Mouse (Mus musculus): ENCODE measurements around the gene Itpr1. TPM values are rescaled to one million over a fixed set of nuclear protein-coding genes. Genes with fewer than 3 reads are reported as not detected.
A peak's percentile ranks its signal among the peaks of the same experiment; 100 is the strongest.

The Itpr1 gene
- polyA plus RNA-seq, 1 experiment: 37.7 TPM

- peaks cover 6% of the 10 kb centered on the region for H3K4me1 ChIP-seq (ENCODE audit: control insufficient read depth, insufficient read depth, low read length)
- 73% methylated on average over 3 of the region's 3 CpGs for WGBS
- no peak for DNase-seq
- no peak overlapping the region for H3K4me3 ChIP-seq (replicated peaks; ENCODE audit: extremely low read depth, low read depth, low read length)
- no peak for TF ChIP-seq CTCF (IDR thresholded peaks at IDR 0.05; ENCODE audit: insufficient read depth, low read length)
- no peak for TF ChIP-seq POLR2A (IDR thresholded peaks at IDR 0.05; ENCODE audit: borderline replicate concordance, extremely low read depth, low read depth, low read length)
These were observed 259.0 kb downstream of the Itpr1 start for GRCm38 (mm10) chr6:108471878-108472277.

GRCm38 (mm10) chr6:108472748-108473147 is 259.9 kb downstream of the Itpr1 start:
- DNase-seq: no peak
- 78% methylated on average over 3 of the region's 3 CpGs for WGBS
- Histone ChIP-seq H3K4me1 (ENCODE audit: control insufficient read depth, insufficient read depth, low read length) (peaks cover 10% of the 10 kb centered on the region), H3K4me3 (replicated peaks; ENCODE audit: extremely low read depth, low read depth, low read length) (no peak overlapping the region)
- TF ChIP-seq POLR2A (IDR thresholded peaks at IDR 0.05; ENCODE audit: borderline replicate concordance, extremely low read depth, low read depth, low read length): no peak
- TF ChIP-seq CTCF (IDR thresholded peaks at IDR 0.05; ENCODE audit: insufficient read depth, low read length): no peak

GRCm38 (mm10) chr6:108476797-108477235 is 263.9 kb downstream of the Itpr1 start:
- DNase-seq: peak; percentile 45
- WGBS: 16% methylated on average over 8 of the region's 8 CpGs
- H3K4me3 ChIP-seq (replicated peaks; ENCODE audit: extremely low read depth, low read depth, low read length): no peak overlapping the region
- TF ChIP-seq POLR2A (IDR thresholded peaks at IDR 0.05; ENCODE audit: borderline replicate concordance, extremely low read depth, low read depth, low read length) (no peak), CTCF (IDR thresholded peaks at IDR 0.05; ENCODE audit: insufficient read depth, low read length) (no peak)
- H3K4me1 ChIP-seq (ENCODE audit: control insufficient read depth, insufficient read depth, low read length): peaks cover 6% of the 10 kb centered on the region; the same call in 1 of the 2 replicates

GRCm38 (mm10) chr6:108477602-108478001 is 264.7 kb downstream of the Itpr1 start:
- Histone ChIP-seq H3K4me1 (ENCODE audit: control insufficient read depth, insufficient read depth, low read length) (peaks cover 6% of the 10 kb centered on the region; the same call in 1 of the 2 replicates), H3K4me3 (replicated peaks; ENCODE audit: extremely low read depth, low read depth, low read length) (no peak overlapping the region)
- 75% methylated on average over 6 of the region's 6 CpGs for WGBS
- no peak for DNase-seq
- TF ChIP-seq CTCF (IDR thresholded peaks at IDR 0.05; ENCODE audit: insufficient read depth, low read length) (no peak), POLR2A (IDR thresholded peaks at IDR 0.05; ENCODE audit: borderline replicate concordance, extremely low read depth, low read depth, low read length) (no peak)

GRCm38 (mm10) chr6:108481190-108481589 is 268.3 kb downstream of the Itpr1 start:
- Histone ChIP-seq H3K4me1 (ENCODE audit: control insufficient read depth, insufficient read depth, low read length) (peaks cover 6% of the 10 kb centered on the region; the same call in 1 of the 2 replicates), H3K4me3 (replicated peaks; ENCODE audit: extremely low read depth, low read depth, low read length) (no peak overlapping the region)
- TF ChIP-seq POLR2A (IDR thresholded peaks at IDR 0.05; ENCODE audit: borderline replicate concordance, extremely low read depth, low read depth, low read length): no peak
- TF ChIP-seq CTCF (IDR thresholded peaks at IDR 0.05; ENCODE audit: insufficient read depth, low read length): no peak
- WGBS: 80% methylated on average over 4 of the region's 4 CpGs
- no peak for DNase-seq

GRCm38 (mm10) chr6:108482464-108482863 is 269.6 kb downstream of the Itpr1 start:
- DNase-seq: no peak
- Histone ChIP-seq H3K4me3 (replicated peaks; ENCODE audit: extremely low read depth, low read depth, low read length) (no peak overlapping the region), H3K4me1 (ENCODE audit: control insufficient read depth, insufficient read depth, low read length) (peaks cover 4% of the 10 kb centered on the region)
- TF ChIP-seq CTCF (IDR thresholded peaks at IDR 0.05; ENCODE audit: insufficient read depth, low read length) (no peak), POLR2A (IDR thresholded peaks at IDR 0.05; ENCODE audit: borderline replicate concordance, extremely low read depth, low read depth, low read length) (no peak)
- WGBS: 90% methylated on average over 5 of the region's 5 CpGs

GRCm38 (mm10) chr6:108486212-108486992 is 273.5 kb downstream of the Itpr1 start:
- H3K4me3 ChIP-seq (replicated peaks; ENCODE audit: extremely low read depth, low read depth, low read length): no peak overlapping the region
- no peak for DNase-seq

GRCm38 (mm10) chr6:108487300-108487835 is 274.5 kb downstream of the Itpr1 start:
- Histone ChIP-seq H3K4me1 (ENCODE audit: control insufficient read depth, insufficient read depth, low read length) (peaks cover 4% of the 10 kb centered on the region; the same call in 1 of the 2 replicates), H3K4me3 (replicated peaks; ENCODE audit: extremely low read depth, low read depth, low read length) (no peak overlapping the region)
- 24% methylated on average over 10 of the region's 10 CpGs for WGBS
- TF ChIP-seq CTCF (IDR thresholded peaks at IDR 0.05; ENCODE audit: insufficient read depth, low read length): no peak
- TF ChIP-seq POLR2A (IDR thresholded peaks at IDR 0.05; ENCODE audit: borderline replicate concordance, extremely low read depth, low read depth, low read length): no peak
- DNase-seq: no peak

More at GRCm38 (mm10) chr6:108486212-108486992, 273.5 kb downstream of the Itpr1 start:
- H3K4me1 ChIP-seq (ENCODE audit: control insufficient read depth, insufficient read depth, low read length): peaks cover 4% of the 10 kb centered on the region; the same call in 1 of the 2 replicates
- WGBS: 84% methylated on average over 7 of the region's 7 CpGs
- no peak for TF ChIP-seq CTCF (IDR thresholded peaks at IDR 0.05; ENCODE audit: insufficient read depth, low read length)
- no peak for TF ChIP-seq POLR2A (IDR thresholded peaks at IDR 0.05; ENCODE audit: borderline replicate concordance, extremely low read depth, low read depth, low read length)

- no peak for DNase-seq
- 84% methylated on average over 5 of the region's 5 CpGs for WGBS
- H3K4me1 ChIP-seq (ENCODE audit: control insufficient read depth, insufficient read depth, low read length): peaks cover 4% of the 10 kb centered on the region; the same call in 1 of the 2 replicates
- H3K4me3 ChIP-seq (replicated peaks; ENCODE audit: extremely low read depth, low read depth, low read length): no peak overlapping the region
- no peak for TF ChIP-seq POLR2A (IDR thresholded peaks at IDR 0.05; ENCODE audit: borderline replicate concordance, extremely low read depth, low read depth, low read length)
- TF ChIP-seq CTCF (IDR thresholded peaks at IDR 0.05; ENCODE audit: insufficient read depth, low read length): 0 out of 2 replicates have a peak, but pooled peaks have one; percentile 11
These were observed 275.4 kb downstream of the Itpr1 start for GRCm38 (mm10) chr6:108488250-108488649.

All from lung, adult 2 months (tissue).